In genomic region chr3:4582500-4582899, GRCm38 (mm10) we compare ENCODE assay signal across 26 mouse cellular contexts.
DNase-seq lines count a peak whose midpoint lies in the region; ATAC-seq lines count a peak whose summit lies in the region.
"Had no signal": no experiment of that assay in that cellular context is flagged by ENCODE, and none has a peak within 500 bp of the region (broad histone marks: within the 10 kb centered on the region; RNA-seq: fewer than 3 reads in every experiment).

No protein-coding gene starts in this region.

- H3K27ac ChIP-seq in kidney, embryonic 14.5 days (ENCODE audit: low read depth, low read length), result no peak overlapping the region
- no peak overlapping the region for H3K27ac ChIP-seq in intestine, embryonic 16.5 days (ENCODE audit: low read length)
- H3K27ac ChIP-seq: embryonic facial prominence, embryonic 13.5 days; hindbrain, embryonic 10.5 days; hindbrain, embryonic 15.5 days; limb, embryonic 13.5 days; liver, embryonic 12.5 days; macrophage had no signal

- WGBS in kidney, embryonic 14.5 days, result 66% methylated on average over 3 of the region's 3 CpGs
- 76% methylated on average over 3 of the region's 3 CpGs for WGBS in intestine, embryonic 16.5 days

- H3K4me2 ChIP-seq in kidney, embryonic 14.5 days (replicated peaks; ENCODE audit: low read depth, low read length), result no peak overlapping the region
- H3K4me2 ChIP-seq in intestine, embryonic 16.5 days (ENCODE audit: low read depth, low read length), result no peak overlapping the region
- H3K4me2 ChIP-seq: embryonic facial prominence, embryonic 13.5 days; hindbrain, embryonic 15.5 days; limb, embryonic 13.5 days; liver, embryonic 12.5 days had no signal

- no peaks in the 10 kb centered on the region for H3K27me3 ChIP-seq in kidney, embryonic 14.5 days (ENCODE audit: control insufficient read depth, insufficient read depth, low read length)
- no peaks in the 10 kb centered on the region for H3K27me3 ChIP-seq in intestine, embryonic 16.5 days (replicated peaks; ENCODE audit: control insufficient read depth, insufficient read depth, low read length)
- H3K27me3 ChIP-seq: embryonic facial prominence, embryonic 13.5 days; hindbrain, embryonic 15.5 days; limb, embryonic 13.5 days; liver, embryonic 12.5 days had no signal

- no peaks in the 10 kb centered on the region for H3K36me3 ChIP-seq in kidney, embryonic 14.5 days (ENCODE audit: control insufficient read depth, insufficient read depth, low read length)
- no peaks in the 10 kb centered on the region for H3K36me3 ChIP-seq in intestine, embryonic 16.5 days (ENCODE audit: control insufficient read depth, insufficient read depth, low read length)
- H3K36me3 ChIP-seq: embryonic facial prominence, embryonic 13.5 days; hindbrain, embryonic 10.5 days; hindbrain, embryonic 15.5 days; limb, embryonic 13.5 days; liver, embryonic 12.5 days had no signal

- H3K9me3 ChIP-seq in kidney, embryonic 14.5 days (ENCODE audit: control insufficient read depth, low read length), result no peaks in the 10 kb centered on the region
- H3K9me3 ChIP-seq in intestine, embryonic 16.5 days (ENCODE audit: control insufficient read depth, low read length), result no peaks in the 10 kb centered on the region
- H3K9me3 ChIP-seq: embryonic facial prominence, embryonic 13.5 days; hindbrain, embryonic 10.5 days; hindbrain, embryonic 15.5 days; limb, embryonic 13.5 days; liver, embryonic 12.5 days had no signal

- no peak for DNase-seq in kidney, adult 9 months
- DNase-seq in MN1 (ENCODE audit: low spot score) (peak; percentile 40), liver (no peak)
- DNase-seq in Muller cell, postnatal 12 days (ENCODE audit: inconsistent ontology term), result peak; percentile 52
- peak; percentile 7 for DNase-seq in embryo, embryonic 10.5 days (ENCODE audit: low spot score)
- DNase-seq: B cell, adult 2 months; cerebellum, adult 18-20 months; cerebellum, postnatal 10 days; gastrocnemius, postnatal 10 days; heart, postnatal 14 days; kidney, adult 8-10 months; kidney, postnatal 4 days; liver, postnatal 0 days; thymus, postnatal 4 days had no signal

- no peak overlapping the region for H3K9ac ChIP-seq in kidney, embryonic 14.5 days (ENCODE audit: low read depth, low read length)
- no peak overlapping the region for H3K9ac ChIP-seq in intestine, embryonic 16.5 days (ENCODE audit: low read depth, low read length)
- H3K9ac ChIP-seq: embryonic facial prominence, embryonic 13.5 days; hindbrain, embryonic 15.5 days; limb, embryonic 13.5 days; liver, embryonic 12.5 days; liver, postnatal 0 days had no signal

- no peaks in the 10 kb centered on the region for H3K4me1 ChIP-seq in kidney, embryonic 14.5 days (ENCODE audit: control insufficient read depth, insufficient read depth, low read length)
- H3K4me1 ChIP-seq in intestine, embryonic 16.5 days (ENCODE audit: control insufficient read depth, insufficient read depth, low read length), result no peaks in the 10 kb centered on the region
- H3K4me1 ChIP-seq: embryonic facial prominence, embryonic 13.5 days; hindbrain, embryonic 10.5 days; hindbrain, embryonic 15.5 days; limb, embryonic 13.5 days; liver, embryonic 12.5 days had no signal

- no peak overlapping the region for H3K4me3 ChIP-seq in kidney, embryonic 14.5 days (ENCODE audit: low read length)
- H3K4me3 ChIP-seq in intestine, embryonic 16.5 days (ENCODE audit: low read length), result no peak overlapping the region
- H3K4me3 ChIP-seq: embryonic facial prominence, embryonic 13.5 days; erythroblast, embryonic 14.5 days; hindbrain, embryonic 10.5 days; hindbrain, embryonic 15.5 days; limb, embryonic 13.5 days; liver, embryonic 12.5 days had no signal

- peak; percentile 64; the same call in 1 of the 2 replicates for ATAC-seq in kidney, embryonic 14.5 days (ENCODE audit: low FRiP score, low TSS enrichment)
- no peak for ATAC-seq in intestine, embryonic 16.5 days
- ATAC-seq: forebrain, embryonic 16.5 days; liver, embryonic 12.5 days; liver, postnatal 0 days; lung, postnatal 0 days; midbrain, embryonic 16.5 days had no signal

Comparison
In these comparisons a context has a peak if more than half of its experiments do, and no peak if none do; other contexts are left out.
1. DNase-seq: peak in MN1 (single experiment), Muller cell, postnatal 12 days (single experiment) and embryo, embryonic 10.5 days (single experiment); none in kidney, adult 9 months (single experiment) and liver (single experiment).